Mouse (Mus musculus) frontal cortex, postnatal 25 days (tissue): ENCODE results near the gene Slc4a4.

Experiments
- DNase-seq, 2 experiments: peaks; one replicate each; pipeline ENCODE4 v3.0.0; 2022; ENCODE audit warnings: low spot score in 2 of 2

Slc4a4 gene

DNA sequence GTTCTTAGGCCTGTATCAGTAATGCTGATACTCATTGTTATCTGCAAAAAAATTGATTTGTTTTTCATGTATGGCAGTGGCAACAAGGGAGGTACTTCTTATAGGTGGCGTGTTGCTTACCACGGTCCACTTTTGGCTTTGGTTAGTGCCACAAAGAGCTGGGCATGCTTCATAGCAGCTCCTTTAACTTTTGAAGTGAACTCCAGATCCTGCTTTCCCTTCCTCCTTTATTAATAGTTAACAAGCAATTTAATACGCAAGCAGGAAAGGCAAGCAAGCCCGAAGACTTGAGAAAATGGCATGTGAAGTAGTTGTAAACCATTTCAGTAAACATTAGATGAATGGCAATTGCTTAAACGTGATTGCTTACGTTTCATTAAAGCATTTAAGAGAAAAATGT lies 113.2 kb downstream of the Slc4a4 start:
- no peak for DNase-seq

GRCm38 (mm10) chr5:89000598-89000997 lies 114.0 kb downstream of the Slc4a4 start:
- no peak for DNase-seq

GRCm38 (mm10) chr5:89010116-89010515 lies 123.5 kb downstream of the Slc4a4 start:
- no peak for DNase-seq

- DNase-seq, result no peak
These were observed 125.8 kb downstream of the Slc4a4 start for GRCm38 (mm10) chr5:89012456-89012855.

GRCm38 (mm10) chr5:89014782-89015181 lies 128.2 kb downstream of the Slc4a4 start:
- DNase-seq, result no peak

DNA sequence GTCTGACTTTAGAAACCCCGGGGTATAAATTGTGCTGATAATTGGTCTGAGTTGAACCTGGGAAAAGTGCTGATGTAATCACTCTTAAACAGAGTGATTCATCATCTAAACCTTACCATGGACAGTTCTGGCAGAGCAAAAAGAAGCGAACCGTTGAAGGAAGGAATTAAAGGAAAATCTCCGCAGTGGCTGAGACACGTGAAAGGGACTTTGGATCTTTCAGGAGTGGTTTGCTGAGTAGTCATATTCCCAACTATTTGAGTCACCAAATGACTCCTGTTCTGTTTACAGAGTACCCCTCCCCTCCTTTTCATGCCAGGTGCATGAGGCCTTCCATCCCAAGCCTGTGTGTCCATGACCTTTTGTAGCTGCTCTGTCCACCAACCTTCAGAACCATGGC lies 129.3 kb downstream of the Slc4a4 start:
- no peak for DNase-seq

DNA sequence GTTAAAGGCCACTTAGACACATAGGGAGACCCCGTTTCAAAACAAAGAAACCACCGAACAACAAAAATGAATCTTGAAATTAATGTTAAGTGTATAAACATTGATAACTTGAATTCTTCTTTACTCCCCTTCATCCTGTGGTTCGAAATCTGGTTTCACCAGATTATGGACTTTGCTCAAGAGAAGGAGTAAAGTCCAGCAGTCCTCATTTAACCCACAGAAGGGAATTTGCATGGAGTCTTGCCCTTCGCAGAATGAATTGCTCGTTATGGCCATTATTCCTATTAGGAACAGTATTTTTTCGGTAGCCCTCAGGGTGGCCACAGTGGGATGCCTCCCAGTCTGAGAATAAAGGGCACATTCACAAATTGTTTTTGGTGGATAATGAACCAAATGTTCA lies 131.9 kb downstream of the Slc4a4 start:
- no peak for DNase-seq

DNA sequence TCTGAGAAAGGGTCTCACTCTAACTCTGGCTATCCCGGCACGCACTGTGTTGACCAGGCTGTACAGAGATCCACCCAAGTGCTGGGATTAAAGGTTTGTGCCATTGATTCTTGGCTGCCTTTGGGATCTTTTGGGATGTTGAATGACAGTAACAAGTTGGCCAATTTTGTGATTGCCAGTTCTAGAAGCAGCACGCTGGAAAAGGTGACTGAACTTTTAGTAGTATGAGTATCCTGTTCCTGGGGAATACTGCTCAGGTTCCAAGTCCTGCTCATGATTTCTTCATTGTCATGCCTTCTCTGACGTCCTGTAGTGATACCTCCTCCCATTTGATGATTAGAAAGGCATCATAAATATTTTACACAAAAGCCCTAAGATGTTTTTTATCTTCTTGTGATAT lies 137.8 kb downstream of the Slc4a4 start:
- DNase-seq, result no peak

DNA sequence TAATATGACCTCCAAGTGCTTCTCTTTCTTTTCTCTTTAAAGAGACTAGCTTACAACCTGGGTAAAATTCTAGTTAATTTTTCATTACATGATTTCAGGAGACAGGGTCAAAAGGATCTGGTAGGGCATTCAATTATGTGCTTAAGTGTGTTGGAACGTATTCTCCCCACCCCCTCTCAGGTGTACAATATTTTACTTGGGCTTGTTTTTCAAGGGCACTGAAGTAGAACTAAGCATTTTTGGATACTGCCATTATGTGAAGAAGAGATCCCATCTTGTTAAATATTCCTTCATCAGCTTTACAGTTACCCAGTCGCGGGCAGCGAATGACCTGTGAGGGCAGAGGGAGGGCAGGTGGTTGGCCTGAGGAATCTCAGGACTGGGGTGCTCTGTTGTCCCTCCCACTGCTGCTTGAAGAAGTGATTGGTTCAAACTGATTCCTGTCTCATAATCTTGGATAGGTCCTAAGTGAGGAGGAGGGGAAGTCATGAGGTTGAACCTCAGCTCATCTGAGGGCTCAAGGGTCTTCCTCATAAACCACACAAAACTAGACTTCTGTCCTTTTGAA lies 141.0 kb downstream of the Slc4a4 start:
- DNase-seq, result no peak

GRCm38 (mm10) chr5:89032647-89033046 lies 146.0 kb downstream of the Slc4a4 start:
- DNase-seq, result no peak

GRCm38 (mm10) chr5:89033256-89033655 lies 146.6 kb downstream of the Slc4a4 start:
- DNase-seq, result no peak

DNA sequence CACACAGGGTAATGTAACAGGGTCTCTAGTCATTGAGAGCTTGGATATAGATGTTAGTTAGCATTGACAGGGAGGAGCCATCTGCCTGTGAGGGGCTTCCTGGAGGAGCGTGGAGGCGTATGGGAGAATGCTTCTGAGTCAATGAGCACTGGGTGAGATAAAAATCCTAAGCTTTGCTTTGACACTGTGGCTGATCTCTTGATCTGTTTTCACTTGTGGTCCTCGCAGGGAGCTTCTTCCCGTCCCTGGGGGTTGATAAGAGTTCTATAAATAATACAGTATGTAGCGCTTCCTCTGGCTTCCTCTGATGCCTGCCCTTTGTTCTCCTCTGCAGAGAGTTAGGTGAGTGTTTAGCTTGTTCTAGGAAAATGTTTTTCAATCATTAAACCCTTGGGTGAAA lies 149.5 kb downstream of the Slc4a4 start:
- DNase-seq, result no peak

DNA sequence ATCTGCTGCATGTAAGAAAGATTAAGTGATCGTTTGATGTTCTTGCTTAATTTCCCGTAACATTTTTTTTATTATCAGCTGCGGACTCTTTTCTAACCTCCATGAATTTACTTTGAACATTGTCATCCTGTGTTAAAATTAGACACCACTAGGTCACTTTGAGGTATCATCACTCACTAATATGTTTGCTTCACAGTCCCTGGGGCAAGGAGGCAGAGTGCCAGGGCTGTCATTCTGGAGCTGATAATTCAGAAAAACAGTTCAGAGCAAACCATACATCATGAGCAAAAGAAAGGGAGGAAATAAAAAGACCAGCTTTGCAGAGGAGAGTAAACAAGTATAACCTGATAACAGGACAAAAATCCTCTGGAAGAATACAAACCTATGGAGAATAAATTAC lies 154.2 kb downstream of the Slc4a4 start:
- no peak for DNase-seq

GRCm38 (mm10) chr5:89043846-89044245 lies 157.2 kb downstream of the Slc4a4 start:
- DNase-seq, result no peak

GRCm38 (mm10) chr5:89044801-89045200 lies 158.2 kb downstream of the Slc4a4 start:
- no peak for DNase-seq

DNA sequence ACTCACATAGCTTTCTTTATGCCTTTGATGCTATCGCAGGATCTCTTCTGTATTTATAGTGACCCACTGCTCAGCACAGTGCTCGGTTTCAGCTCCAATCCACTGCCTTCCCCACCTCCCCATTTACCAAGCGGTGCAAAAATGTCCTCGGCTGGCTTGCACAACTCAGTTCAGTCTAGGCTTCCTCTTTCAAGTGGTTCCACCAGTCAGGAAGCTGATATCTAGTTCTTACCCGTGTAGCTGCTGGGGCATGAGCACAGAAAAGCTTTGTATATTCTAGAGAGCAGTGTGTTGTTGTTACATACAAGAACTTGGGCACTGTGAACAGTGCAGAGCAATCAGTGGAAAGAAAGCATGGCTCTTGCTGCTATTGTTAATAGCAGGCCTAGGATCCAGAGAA lies 165.0 kb downstream of the Slc4a4 start:
- DNase-seq, result no peak

- DNase-seq, result no peak
These were observed 165.6 kb downstream of the Slc4a4 start for GRCm38 (mm10) chr5:89052230-89052629.

GRCm38 (mm10) chr5:89055656-89056055 lies 169.0 kb downstream of the Slc4a4 start:
- DNase-seq, result no peak

DNA sequence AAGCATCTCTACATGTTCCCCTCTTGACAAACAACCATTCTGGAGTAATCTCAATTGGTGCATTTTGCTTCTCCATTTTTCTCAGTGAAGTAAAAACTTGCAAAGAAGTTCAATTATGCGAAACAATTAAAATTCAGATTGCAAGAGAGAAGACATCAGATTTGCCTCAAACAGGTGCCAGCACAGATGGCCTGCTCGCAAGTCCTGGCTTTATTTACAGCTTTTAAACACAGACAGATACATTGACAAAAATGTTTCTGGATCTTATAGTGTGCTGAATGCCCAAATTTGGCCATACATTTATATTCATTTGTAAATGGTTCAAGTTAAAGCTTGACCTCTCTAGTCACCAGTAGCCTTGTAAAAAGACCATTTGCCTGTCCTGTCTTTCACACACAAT lies 169.8 kb downstream of the Slc4a4 start:
- DNase-seq, result no peak

- DNase-seq, result no peak
These were observed 174.5 kb downstream of the Slc4a4 start for GRCm38 (mm10) chr5:89061097-89061496.

- DNase-seq, result no peak
These were observed 175.7 kb downstream of the Slc4a4 start for GRCm38 (mm10) chr5:89062286-89062685.

GRCm38 (mm10) chr5:89067111-89067510 lies 180.5 kb downstream of the Slc4a4 start:
- no peak for DNase-seq

DNA sequence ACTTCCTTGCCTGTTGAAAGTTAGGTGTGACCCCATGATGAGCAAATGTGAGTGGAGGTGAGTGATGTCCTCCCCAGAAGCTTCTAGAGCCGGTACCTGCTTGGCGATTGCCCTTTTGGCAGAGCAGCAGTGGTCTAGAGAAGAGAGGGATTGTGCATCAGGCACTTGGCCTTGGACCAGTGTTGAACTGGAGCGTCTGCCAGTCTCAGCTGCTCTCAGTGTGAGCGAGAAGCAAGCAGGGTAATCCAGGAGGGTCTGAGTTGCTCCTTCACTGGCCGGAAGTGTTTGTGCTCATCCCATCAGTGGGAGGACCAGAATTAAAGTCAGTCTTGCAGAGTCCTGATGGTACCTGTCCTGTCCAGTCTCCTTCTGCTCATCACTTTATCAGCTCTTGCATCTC lies 181.5 kb downstream of the Slc4a4 start:
- no peak for DNase-seq

DNA sequence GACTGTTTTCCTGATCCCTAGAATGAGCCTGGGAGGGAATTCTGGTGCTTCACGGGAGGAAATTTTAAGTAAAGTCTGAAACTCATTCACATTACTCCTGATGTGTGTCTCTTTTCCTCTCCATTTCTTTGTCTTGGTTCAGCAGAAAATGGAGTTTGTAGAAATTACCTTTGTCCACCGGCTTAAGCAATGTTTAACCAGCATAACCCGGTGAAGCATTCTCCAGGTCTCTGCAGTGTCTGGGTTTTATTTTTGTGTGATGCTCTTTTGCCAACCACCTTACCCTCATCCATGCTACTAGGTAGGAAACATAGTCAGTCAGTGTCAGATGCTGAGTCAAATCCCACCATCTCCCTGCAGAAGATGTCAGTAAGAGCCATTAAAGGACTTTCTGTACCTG lies 183.4 kb downstream of the Slc4a4 start:
- no peak for DNase-seq

- no peak for DNase-seq
These were observed 185.3 kb downstream of the Slc4a4 start for GRCm38 (mm10) chr5:89071957-89072356.
